In genomic region chr14:9517651-9518050, GRCm38 (mm10) we compare ENCODE assay signal across 18 mouse cellular contexts.
DNase-seq lines count a peak whose midpoint lies in the region; TF ChIP-seq lines count a peak whose summit lies in the region.
"Had no signal": no experiment of that assay in that cellular context is flagged by ENCODE, and none has a peak within 500 bp of the region (broad histone marks: within the 10 kb centered on the region; RNA-seq: fewer than 3 reads in every experiment).

No protein-coding gene starts in this region.

- no peak for TF ChIP-seq CTCF in brain, embryonic 14.5 days (IDR thresholded peaks at IDR 0.05; ENCODE audit: borderline replicate concordance, extremely low read depth, insufficient read depth, insufficient read length)

- DNase-seq in left cerebral cortex, postnatal 25 days (ENCODE audit: low spot score in 2 of 2): peak; percentile 12 to 47
- DNase-seq in left cerebral cortex, adult 18-20 months (ENCODE audit: low spot score in 2 of 2): no peak
- peak; percentile 10 for DNase-seq in brain, embryonic 14.5 days (ENCODE audit: low read depth)
- peak; percentile 9 for DNase-seq in layer of hippocampus, adult 9-10 months (ENCODE audit: low spot score)
- DNase-seq in telencephalon, adult 2 months (ENCODE audit: low read depth, low spot score): peak; percentile 39
- DNase-seq in ovary, postnatal 10 days (ENCODE audit: low spot score): no peak
- DNase-seq in cerebellum, postnatal 10 days: no peak
- DNase-seq: adrenal gland, postnatal 10 days; cerebellum, adult 11-12 months; cerebellum, adult 9-11 months; gastrocnemius, postnatal 10 days; kidney, adult 2 months; liver, embryonic 13.5 days; lung, adult 18-20 months; lung, postnatal 4 days; right cerebral cortex, postnatal 14 days; thymus, adult 18-20 months; thymus, postnatal 25 days had no signal

- no peak for TF ChIP-seq POLR2A in brain, embryonic 14.5 days (IDR thresholded peaks at IDR 0.05; ENCODE audit: borderline replicate concordance, extremely low read depth, insufficient read depth, insufficient read length, poor library complexity, severe bottlenecking)

- intact Hi-C loops in left cerebral cortex, postnatal 25 days (cut with DNase I): no loop called here

Comparison
In these comparisons a context has a peak if more than half of its experiments do, and no peak if none do; other contexts are left out.
1. DNase-seq: peak in left cerebral cortex, postnatal 25 days (2 of 2), brain, embryonic 14.5 days (single experiment), layer of hippocampus, adult 9-10 months (single experiment) and telencephalon, adult 2 months (single experiment); none in left cerebral cortex, adult 18-20 months (0 of 2), ovary, postnatal 10 days (single experiment) and cerebellum, postnatal 10 days (0 of 2).